Mouse (Mus musculus): Measurements from ENCODE around the gene Cc2d1b.

Cc2d1b gene

GRCm38 (mm10) chr4:108619587-108620341 is at the start of gene Cc2d1b:
Cc2d1b (plus strand) TSS chr4:108619940.
- in situ Hi-C loops (cut with MboI, MseI) = loop anchor here (5.0 to 25.0 kb wide), 3 partner anchors 297 to 1782 kb away; no protein-coding TSS in a partner anchor

- in situ Hi-C loops (cut with MboI, MseI) = no loop called here
Observed at GRCm38 (mm10) chr4:108572644-108573043, 47.1 kb upstream of the Cc2d1b start.

- in situ Hi-C loops (cut with MboI, MseI) = loop anchor here in 1 of 2 experiments (5.0 kb wide), 1 partner anchor 697 kb away; no protein-coding TSS in a partner anchor
Observed at GRCm38 (mm10) chr4:108578840-108579742, 40.6 kb upstream of the Cc2d1b start, which contains the start of the genes Prpf38a and Orc1. Prpf38a (minus strand) TSS chr4:108579336. Orc1 (plus strand) TSS chr4:108579423.

GRCm38 (mm10) chr4:108579743-108580411 is 39.9 kb upstream of the Cc2d1b start:
- in situ Hi-C loops (cut with MboI, MseI) = loop anchor here in 1 of 2 experiments (5.0 kb wide), 1 partner anchor 698 kb away; no protein-coding TSS in a partner anchor

GRCm38 (mm10) chr4:108593376-108593775 is 26.4 kb upstream of the Cc2d1b start:
- in situ Hi-C loops (cut with MboI, MseI) = no loop called here

GRCm38 (mm10) chr4:108595785-108596184 is 24.0 kb upstream of the Cc2d1b start:
- in situ Hi-C loops (cut with MboI, MseI) = no loop called here

- in situ Hi-C loops (cut with MboI, MseI) = no loop called here
Observed at GRCm38 (mm10) chr4:108598306-108598705, 21.4 kb upstream of the Cc2d1b start.

- in situ Hi-C loops (cut with MboI, MseI) = loop anchor here in 1 of 2 experiments (25.0 kb wide), 1 partner anchor 1765 kb away; no protein-coding TSS in a partner anchor
Observed at GRCm38 (mm10) chr4:108601870-108602269, 17.9 kb upstream of the Cc2d1b start.

- in situ Hi-C loops (cut with MboI, MseI) = loop anchor here in 1 of 2 experiments (25.0 kb wide), 1 partner anchor 1771 kb away; no protein-coding TSS in a partner anchor
Observed at GRCm38 (mm10) chr4:108608651-108609050, 11.1 kb upstream of the Cc2d1b start.

- in situ Hi-C loops (cut with MboI, MseI) = loop anchor here in 1 of 2 experiments (25.0 kb wide), 1 partner anchor 1774 kb away; no protein-coding TSS in a partner anchor
Observed at GRCm38 (mm10) chr4:108610935-108611334, 8.8 kb upstream of the Cc2d1b start.

GRCm38 (mm10) chr4:108618586-108618985 is 1.2 kb upstream of the Cc2d1b start:
- in situ Hi-C loops (cut with MboI, MseI) = loop anchor here in 1 of 2 experiments (25.0 kb wide), 1 partner anchor 1781 kb away; no protein-coding TSS in a partner anchor

GRCm38 (mm10) chr4:108619165-108619564 is 575 bp upstream of the Cc2d1b start:
- in situ Hi-C loops (cut with MboI, MseI) = loop anchor here in 1 of 2 experiments (25.0 kb wide), 1 partner anchor 1782 kb away; no protein-coding TSS in a partner anchor

GRCm38 (mm10) chr4:108620536-108620935 is 796 bp downstream of the Cc2d1b start:
- in situ Hi-C loops (cut with MboI, MseI) = loop anchor here (5.0 to 25.0 kb wide), 3 partner anchors 298 to 1783 kb away; no protein-coding TSS in a partner anchor

- in situ Hi-C loops (cut with MboI, MseI) = loop anchor here (5.0 to 25.0 kb wide), 3 partner anchors 299 to 1784 kb away; no protein-coding TSS in a partner anchor
Observed at GRCm38 (mm10) chr4:108621504-108621903, 1.8 kb downstream of the Cc2d1b start.

GRCm38 (mm10) chr4:108627066-108627465 is 7.3 kb downstream of the Cc2d1b start:
- in situ Hi-C loops (cut with MboI, MseI) = loop anchor here in 1 of 2 experiments (10.0 kb wide), 1 partner anchor 1722 kb away; no protein-coding TSS in a partner anchor

- in situ Hi-C loops (cut with MboI, MseI) = loop anchor here in 1 of 2 experiments (10.0 kb wide), 1 partner anchor 1725 kb away; no protein-coding TSS in a partner anchor
Observed at GRCm38 (mm10) chr4:108629363-108629880, 9.7 kb downstream of the Cc2d1b start.

GRCm38 (mm10) chr4:108630096-108630495 is 10.4 kb downstream of the Cc2d1b start:
- in situ Hi-C loops (cut with MboI, MseI) = no loop called here

GRCm38 (mm10) chr4:108631616-108632015 is 11.9 kb downstream of the Cc2d1b start:
- in situ Hi-C loops (cut with MboI, MseI) = no loop called here

GRCm38 (mm10) chr4:108633703-108634102 is 14.0 kb downstream of the Cc2d1b start:
- in situ Hi-C loops (cut with MboI, MseI) = no loop called here

GRCm38 (mm10) chr4:108634696-108635095 is 15.0 kb downstream of the Cc2d1b start:
- in situ Hi-C loops (cut with MboI, MseI) = no loop called here
